Mouse (Mus musculus) central nervous system, embryonic 18 days (tissue): Measurements from ENCODE around the gene Sec11a. TPM values are rescaled to one million over a fixed set of nuclear protein-coding genes. Genes with fewer than 3 reads are reported as not detected.

Source experiments
- polyA plus RNA-seq: library from polyadenylated mRNA; depleted of rRNA; stranded (reverse); fragments of >200 nt; gene quantifications from 2 replicates; pipeline ENCODE4 v1.2.3, GENCODE M21; 2012; rRNA removed

The Sec11a gene
- 109 and 113 TPM in 2 replicates for polyA plus RNA-seq

DNA sequence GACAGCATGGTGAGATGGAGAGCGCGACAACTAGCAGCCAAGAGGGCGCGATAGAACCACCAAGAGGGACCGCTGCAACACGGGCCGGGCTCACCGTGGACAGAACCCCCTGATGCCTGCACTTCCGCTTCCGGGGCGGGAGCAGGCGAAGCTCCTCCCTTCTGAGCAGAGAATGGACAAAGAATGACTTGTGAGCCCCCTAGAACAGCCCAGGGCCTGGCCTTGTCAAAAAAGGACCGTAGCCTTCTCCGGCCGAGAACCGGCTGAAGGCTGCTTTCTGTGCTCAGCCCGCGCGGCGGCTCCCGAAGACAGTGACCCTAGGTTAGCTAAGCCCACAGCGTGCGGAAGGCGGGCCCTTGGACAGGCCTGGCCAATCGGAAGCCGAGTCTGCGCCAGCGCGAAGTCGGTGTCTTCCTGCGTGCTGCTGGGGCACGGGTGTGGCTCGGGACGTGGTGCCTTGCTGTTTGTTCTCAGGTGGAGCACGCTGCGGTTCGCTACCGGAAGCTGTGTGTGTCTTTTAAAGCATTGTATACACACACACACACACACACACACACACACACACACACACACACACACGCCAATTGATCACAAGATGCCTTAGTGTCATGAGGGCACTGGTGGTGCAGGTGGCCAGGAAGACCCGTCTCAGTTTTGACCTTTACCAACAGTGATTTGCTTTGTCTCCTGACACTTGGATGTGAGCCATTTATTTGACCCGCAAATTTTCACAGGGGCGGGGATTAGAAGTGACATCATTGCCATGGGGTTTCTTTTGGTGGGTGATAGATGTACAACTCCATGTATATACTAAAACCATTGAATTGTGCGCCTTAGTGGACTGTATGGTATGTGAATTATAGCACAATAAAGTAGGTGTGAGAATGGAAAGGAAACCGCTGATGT, at the start of gene Sec11a:
TSS of gene Sec11a (minus strand) at position 336 of the 906 bp plus-strand sequence.

DNA sequence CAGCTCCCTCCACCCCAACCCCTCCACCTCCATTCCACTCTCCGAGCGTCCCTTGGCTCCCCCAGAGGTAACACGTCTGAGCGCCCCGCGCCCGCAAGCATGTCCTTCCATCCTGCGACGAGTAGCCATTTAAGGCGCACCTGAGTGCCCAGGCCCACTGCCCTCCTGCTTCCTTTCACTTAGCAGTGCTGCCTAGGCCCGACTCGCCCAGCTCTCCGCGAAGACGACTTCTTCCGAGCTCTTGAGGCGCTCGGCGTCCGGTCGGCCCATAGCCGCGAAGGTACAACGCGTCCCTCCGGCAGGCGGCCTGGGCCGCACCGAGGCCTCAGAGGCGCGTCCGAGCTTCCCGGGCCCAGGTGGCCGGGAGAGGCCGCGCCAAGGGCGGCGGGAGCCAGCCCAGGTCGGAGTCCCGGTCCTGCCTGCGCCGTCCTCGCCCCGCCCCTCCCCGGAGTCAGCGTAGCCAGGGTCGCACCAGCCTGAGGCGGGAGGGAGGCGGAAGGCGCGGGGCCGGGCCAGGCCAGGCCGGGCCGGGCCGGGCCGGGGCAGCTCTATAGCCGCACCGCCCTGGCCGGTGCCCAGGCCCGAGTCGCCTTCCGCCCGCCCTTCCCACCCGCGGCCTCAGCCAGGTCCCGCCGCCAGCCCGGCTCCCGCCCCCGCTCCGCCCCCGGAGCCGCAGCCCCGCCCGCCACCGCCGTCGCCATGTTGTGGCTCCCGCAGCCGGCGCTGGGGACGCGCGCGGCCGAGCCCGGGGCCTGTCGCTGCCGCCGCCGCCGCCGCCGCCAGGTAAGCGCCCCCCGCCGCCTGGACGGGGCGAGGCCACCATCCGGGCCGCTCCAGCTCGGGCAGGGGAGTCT, 45.6 kb upstream of the Sec11a start, which contains the start of gene Zfp592:
TSS of gene Zfp592 (plus strand) at position 702 of the 854 bp plus-strand sequence.

DNA sequence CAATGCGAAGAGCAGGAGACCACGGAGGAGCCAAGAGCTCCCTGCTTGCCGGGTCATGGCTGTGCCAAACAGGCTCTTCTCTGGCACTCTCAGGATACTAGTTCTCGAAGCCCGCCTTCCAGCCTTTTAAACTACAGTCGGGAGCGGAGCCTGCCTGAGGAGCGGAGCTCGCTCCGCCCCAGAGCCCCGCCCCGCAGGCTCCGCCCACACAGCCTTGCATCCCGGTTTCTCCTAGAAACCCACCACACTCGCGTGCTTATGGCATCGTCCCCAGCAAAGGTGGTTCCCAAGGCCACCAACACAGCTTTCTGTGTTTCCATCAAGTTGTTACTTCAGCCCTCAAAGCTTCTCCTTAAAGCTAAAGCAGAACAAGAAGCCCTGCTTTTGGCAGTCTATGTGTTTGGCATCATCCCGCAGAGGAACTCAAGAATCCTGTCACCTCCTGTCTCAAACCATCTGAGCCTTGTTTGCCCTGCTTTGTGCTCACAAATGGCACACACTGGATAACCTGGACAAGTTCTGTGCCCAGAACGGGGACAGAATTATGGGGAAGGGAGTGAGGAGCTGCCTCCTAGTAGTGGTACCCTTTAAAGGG, 42.6 kb downstream of the Sec11a start, which contains the start of gene Nmb:
TSS of gene Nmb (minus strand) at position 156 of the 595 bp plus-strand sequence.

DNA sequence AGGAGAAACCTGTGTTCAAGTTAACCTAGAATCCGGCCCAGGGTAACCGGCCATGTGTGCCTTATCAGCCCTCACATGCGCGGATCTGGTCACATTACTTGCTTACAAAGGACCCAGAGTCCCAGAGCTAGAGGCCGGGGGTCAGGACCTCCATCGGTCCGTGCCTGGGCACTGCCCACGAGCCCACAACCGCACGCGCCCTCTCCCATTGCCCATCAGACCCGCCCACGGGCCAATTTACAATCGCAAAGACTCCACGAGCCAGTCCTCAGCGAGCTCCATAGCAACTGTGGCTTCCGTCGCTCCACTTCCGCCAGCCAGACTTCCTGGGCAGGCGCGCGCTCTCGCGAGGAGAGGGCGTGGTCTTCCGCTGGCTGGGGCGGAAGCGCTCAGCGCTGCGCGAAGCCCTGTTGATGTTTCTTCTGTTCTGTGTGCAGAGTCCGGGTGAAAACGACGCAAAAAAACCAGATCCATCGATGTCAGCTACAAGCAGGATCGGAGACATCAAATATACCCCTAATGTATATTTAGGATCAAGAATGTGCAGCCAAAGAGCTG, 46.6 kb downstream of the Sec11a start, which contains the start of gene Wdr73:
TSS of gene Wdr73 (minus strand) at position 326 of the 558 bp plus-strand sequence.

DNA sequence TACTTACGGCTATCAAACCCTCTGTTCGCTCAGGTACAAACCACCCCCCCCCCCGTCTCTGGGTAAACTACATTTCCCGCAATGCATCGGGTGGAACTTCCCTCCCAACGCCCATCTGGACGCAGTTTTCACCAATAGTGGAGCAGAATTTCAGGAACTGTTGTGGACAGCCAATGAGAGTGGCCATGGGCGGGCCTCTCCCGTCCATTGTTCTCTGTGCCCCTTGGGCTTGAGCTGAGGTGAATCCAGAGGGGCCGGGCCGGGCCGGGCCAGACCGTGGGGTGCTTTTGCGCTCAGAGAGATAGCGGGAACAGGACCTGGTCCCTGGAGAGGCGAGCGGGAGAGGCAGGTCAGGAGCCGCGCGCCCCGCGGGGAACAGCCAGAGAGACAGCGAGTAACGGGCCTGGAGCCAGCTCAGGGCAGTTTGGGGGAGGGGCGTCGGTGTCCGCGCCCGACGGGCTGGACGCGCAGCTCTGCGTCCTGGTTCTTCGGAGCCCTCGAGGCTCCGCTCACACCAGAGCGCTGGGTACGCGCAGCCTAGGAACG, 86.8 kb downstream of the Sec11a start, which contains the start of gene Zscan2:
TSS of gene Zscan2 (plus strand) at position 192 of the 546 bp plus-strand sequence.

Other genes with a start within 250 kb of the Sec11a start
- gene Iqgap1, start 121.8 kb downstream of the Sec11a start, polyA plus RNA-seq = 28.8 and 29.7 TPM in 2 replicates
- gene Zscan2, start 86.9 kb downstream of the Sec11a start, polyA plus RNA-seq = 25.7 and 29.5 TPM in 2 replicates
- 34.4 and 35.0 TPM in 2 replicates for gene Wdr73, start 46.5 kb downstream of the Sec11a start, polyA plus RNA-seq
- gene Nmb, start 42.7 kb downstream of the Sec11a start, polyA plus RNA-seq = 10.4 and 12.3 TPM in 2 replicates
- gene Zfp592, start 45.9 kb upstream of the Sec11a start, polyA plus RNA-seq = 14.2 and 16.6 TPM in 2 replicates
- gene Alpk3, start 109.8 kb upstream of the Sec11a start, polyA plus RNA-seq = 0.13 and 0.29 TPM in 2 replicates
- 0.05 and 0.09 TPM in 2 replicates for gene Slc28a1, start 167.0 kb upstream of the Sec11a start, polyA plus RNA-seq